13 mouse cellular contexts compared by ENCODE assay signal in genomic region chr5:115524471-115524870, GRCm38 (mm10). TPM values are rescaled to one million over a fixed set of nuclear protein-coding genes. Genes with fewer than 3 reads are reported as not detected.
A peak's percentile ranks its signal among the peaks of the same experiment; 100 is the strongest.
DNase-seq lines count a peak whose midpoint lies in the region; ATAC-seq and TF ChIP-seq lines count a peak whose summit lies in the region.
"Had no signal": no experiment of that assay in that cellular context is flagged by ENCODE, and none has a peak within 500 bp of the region (broad histone marks: within the 10 kb centered on the region; RNA-seq: fewer than 3 reads in every experiment).

No protein-coding gene starts in this region.

- no peak for TF ChIP-seq POLR2A in myocyte (IDR thresholded peaks at IDR 0.05; ENCODE audit: insufficient read length, low read depth)

- H3K9ac ChIP-seq in heart, embryonic 12.5 days: peak overlapping the region; percentile 30; the same call in 1 of the 2 replicates
- no peak overlapping the region for H3K9ac ChIP-seq in midbrain, embryonic 15.5 days
- peak overlapping the region; percentile 45; the same call in 1 of the 2 replicates for H3K9ac ChIP-seq in heart, embryonic 15.5 days

- no peak overlapping the region for H3K4me3 ChIP-seq in heart, embryonic 12.5 days
- H3K4me3 ChIP-seq in midbrain, embryonic 10.5 days: peak overlapping the region; percentile 35; the same call in 1 of the 2 replicates
- H3K4me3 ChIP-seq in midbrain, embryonic 15.5 days: no peak overlapping the region
- H3K4me3 ChIP-seq in heart, embryonic 15.5 days: no peak overlapping the region
- no peak overlapping the region for H3K4me3 ChIP-seq in myocyte

- intact Hi-C loops in heart, postnatal 10 days (cut with DNase I): no loop called here

- H3K9me3 ChIP-seq in heart, embryonic 12.5 days (replicated peaks): no peaks in the 10 kb centered on the region
- no peaks in the 10 kb centered on the region for H3K9me3 ChIP-seq in midbrain, embryonic 10.5 days (replicated peaks)
- H3K9me3 ChIP-seq in midbrain, embryonic 15.5 days: no peaks in the 10 kb centered on the region
- no peaks in the 10 kb centered on the region for H3K9me3 ChIP-seq in heart, embryonic 15.5 days (replicated peaks)

- H3K27ac ChIP-seq in heart, embryonic 12.5 days (ENCODE audit: poor library complexity, severe bottlenecking): peak overlapping the region; percentile 37
- H3K27ac ChIP-seq in midbrain, embryonic 10.5 days (replicated peaks): peak overlapping the region; percentile 76
- H3K27ac ChIP-seq in midbrain, embryonic 15.5 days: no peak overlapping the region
- peak overlapping the region; percentile 80 for H3K27ac ChIP-seq in heart, embryonic 15.5 days
- H3K27ac ChIP-seq: macrophage had no signal

- peaks cover 69% of the 10 kb centered on the region for H3K79me2 ChIP-seq in myocyte (ENCODE audit: control insufficient read depth, insufficient read depth)

- H3K4me2 ChIP-seq in heart, embryonic 12.5 days: peak overlapping the region; percentile 58
- no peak overlapping the region for H3K4me2 ChIP-seq in midbrain, embryonic 15.5 days
- H3K4me2 ChIP-seq in heart, embryonic 15.5 days: peak overlapping the region; percentile 50
- H3K4me2 ChIP-seq in myocyte (ENCODE audit: low read depth): peak overlapping the region; percentile 25

- 47% methylated on average over 12 of the region's 12 CpGs for WGBS in heart, embryonic 12.5 days
- WGBS in midbrain, embryonic 10.5 days: 48% methylated on average over 12 of the region's 12 CpGs
- WGBS in midbrain, embryonic 15.5 days: 59% methylated on average over 12 of the region's 12 CpGs
- 43% methylated on average over 12 of the region's 12 CpGs for WGBS in heart, embryonic 15.5 days

- no peak for DNase-seq in heart, postnatal 10 days
- no peak for DNase-seq in midbrain, embryonic 10.5 days (ENCODE audit: low spot score)
- DNase-seq in layer of hippocampus, postnatal 10 days (ENCODE audit: low spot score in 2 of 2): no peak
- no peak for DNase-seq in retina, postnatal 1 day
- DNase-seq: gastrocnemius, postnatal 25 days had no signal

- no peak; the same call in 1 of the 2 replicates for ATAC-seq in heart, embryonic 12.5 days (ENCODE audit: insufficient number of reproducible peaks, low FRiP score)
- no peak for ATAC-seq in midbrain, embryonic 15.5 days (replicated peaks)
- peak; percentile 5 for ATAC-seq in heart, embryonic 15.5 days (replicated peaks; ENCODE audit: insufficient number of reproducible peaks, insufficient read depth, low FRiP score, low read depth)
- ATAC-seq: activated CD4-positive, CD25-positive, alpha-beta regulatory T cell, adult 4 months had no signal

- peaks cover 78% of the 10 kb centered on the region for H3K4me1 ChIP-seq in heart, embryonic 12.5 days (replicated peaks)
- H3K4me1 ChIP-seq in midbrain, embryonic 10.5 days: peaks cover 62% of the 10 kb centered on the region
- peaks cover 11% of the 10 kb centered on the region; the same call in 1 of the 2 replicates for H3K4me1 ChIP-seq in midbrain, embryonic 15.5 days
- peaks cover 75% of the 10 kb centered on the region for H3K4me1 ChIP-seq in heart, embryonic 15.5 days (replicated peaks)

- no peak overlapping the region for H3ac ChIP-seq in myocyte (ENCODE audit: control insufficient read depth, insufficient read length)

- H3K36me3 ChIP-seq in heart, embryonic 12.5 days: 0 out of 2 replicates have a peak, but pooled peaks cover 3% of the 10 kb centered on the region
- no peaks in the 10 kb centered on the region for H3K36me3 ChIP-seq in midbrain, embryonic 10.5 days
- H3K36me3 ChIP-seq in midbrain, embryonic 15.5 days (replicated peaks): no peaks in the 10 kb centered on the region
- no peaks in the 10 kb centered on the region for H3K36me3 ChIP-seq in heart, embryonic 15.5 days
- no peaks in the 10 kb centered on the region for H3K36me3 ChIP-seq in myocyte (ENCODE audit: control insufficient read depth, insufficient read depth)

- H3K27me3 ChIP-seq in heart, embryonic 12.5 days (replicated peaks): no peaks in the 10 kb centered on the region
- H3K27me3 ChIP-seq in midbrain, embryonic 10.5 days (ENCODE audit: low read depth, poor library complexity, severe bottlenecking): no peaks in the 10 kb centered on the region
- H3K27me3 ChIP-seq in midbrain, embryonic 15.5 days (replicated peaks): no peaks in the 10 kb centered on the region
- H3K27me3 ChIP-seq in heart, embryonic 15.5 days: no peaks in the 10 kb centered on the region
- H3K27me3 ChIP-seq in myocyte (ENCODE audit: control insufficient read depth, insufficient read depth, insufficient read length): no peaks in the 10 kb centered on the region
- H3K27me3 ChIP-seq: CH12.LX had no signal

TF ChIP-seq in myocyte, 11 proteins besides CTCF, POLR2A, EP300 and RAD21:
- TF ChIP-seq MYOD1 (IDR thresholded peaks at IDR 0.05; ENCODE audit: control insufficient read depth in 1 of 3, insufficient read length in 2 of 3, low read depth in 2 of 3): no peak
- no peak for TF ChIP-seq MYOG (IDR thresholded peaks at IDR 0.05; ENCODE audit: control insufficient read depth in 1 of 3, insufficient read depth in 1 of 3, insufficient read length in 2 of 3, low read depth in 2 of 3)
- TF ChIP-seq TCF12 (IDR thresholded peaks at IDR 0.05; ENCODE audit: insufficient read depth, poor library complexity, severe bottlenecking): no peak
- TF ChIP-seq E2F4 (IDR thresholded peaks at IDR 0.05; ENCODE audit: insufficient read depth): no peak
- no peak for TF ChIP-seq SRF (IDR thresholded peaks at IDR 0.05; ENCODE audit: control insufficient read depth, insufficient read length, low read depth)
- no peak for TF ChIP-seq CEBPB (IDR thresholded peaks at IDR 0.05; ENCODE audit: insufficient read depth, poor library complexity, severe bottlenecking)
- TF ChIP-seq MAX (IDR thresholded peaks at IDR 0.05; ENCODE audit: low read depth): no peak
- no peak for TF ChIP-seq USF1 (IDR thresholded peaks at IDR 0.05; ENCODE audit: low read depth)
- no peak for TF ChIP-seq POLR2AphosphoS2 (IDR thresholded peaks at IDR 0.05; ENCODE audit: insufficient read length, low read depth)
- TF ChIP-seq TCF3 (IDR thresholded peaks at IDR 0.05; ENCODE audit: insufficient read length, low read depth): no peak

RNA-seq across cellular contexts. Expression of gene Pxn, which starts 18.0 kb away (rescaled TPM):
- 41.1 and 41.7 TPM in 2 replicates for polyA plus RNA-seq in heart, embryonic 12.5 days (2016; fragmentation: Nextera tagmentation; extraction: Ambion mirVana)
- total RNA-seq in heart, postnatal 10 days (2021): 10 to 100 TPM; 58.9 to 64.7 TPM
- 27.9 and 28.9 TPM in 2 replicates for polyA plus RNA-seq in midbrain, embryonic 10.5 days (2016; fragmentation: Nextera tagmentation; extraction: Ambion mirVana)
- 20.4 and 20.9 TPM in 2 replicates for polyA plus RNA-seq in midbrain, embryonic 15.5 days (2015; fragmentation: Nextera tagmentation; extraction: Ambion mirVana)
- polyA plus RNA-seq in heart, embryonic 15.5 days (2015; fragmentation: Nextera tagmentation; extraction: Ambion mirVana): 33.5 and 46.2 TPM in 2 replicates
- polyA plus RNA-seq in myocyte (2012; fragmentation: generic; extraction: Trizol): 120 TPM
- 10 to 100 TPM; 30.0 to 30.8 TPM for total RNA-seq in layer of hippocampus, postnatal 10 days (2021)

RNA-seq across cellular contexts. Expression of gene Rplp0, which starts 34.8 kb away (rescaled TPM):
- polyA plus RNA-seq in heart, embryonic 12.5 days (2016; fragmentation: Nextera tagmentation; extraction: Ambion mirVana): 949 and 971 TPM in 2 replicates
- 100 to 1,000 TPM; 788 to 793 TPM for total RNA-seq in heart, postnatal 10 days (2021)
- 1,126 and 1,338 TPM in 2 replicates for polyA plus RNA-seq in midbrain, embryonic 10.5 days (2016; fragmentation: Nextera tagmentation; extraction: Ambion mirVana)
- polyA plus RNA-seq in midbrain, embryonic 15.5 days (2015; fragmentation: Nextera tagmentation; extraction: Ambion mirVana): 811 and 847 TPM in 2 replicates
- polyA plus RNA-seq in heart, embryonic 15.5 days (2015; fragmentation: Nextera tagmentation; extraction: Ambion mirVana): 925 and 1,001 TPM in 2 replicates
- 3,361 TPM for polyA plus RNA-seq in myocyte (2012; fragmentation: generic; extraction: Trizol)
- total RNA-seq in layer of hippocampus, postnatal 10 days (2021): 100 to 1,000 TPM; 458 to 467 TPM

RNA-seq across cellular contexts. Expression of gene Sirt4, which starts 39.9 kb away (rescaled TPM):
- 14.7 and 18.0 TPM in 2 replicates for polyA plus RNA-seq in heart, embryonic 12.5 days (2016; fragmentation: Nextera tagmentation; extraction: Ambion mirVana)
- total RNA-seq in heart, postnatal 10 days (2021): 10 to 100 TPM; 14.3 to 20.2 TPM
- 15.2 and 17.0 TPM in 2 replicates for polyA plus RNA-seq in midbrain, embryonic 10.5 days (2016; fragmentation: Nextera tagmentation; extraction: Ambion mirVana)
- 31.6 and 32.6 TPM in 2 replicates for polyA plus RNA-seq in midbrain, embryonic 15.5 days (2015; fragmentation: Nextera tagmentation; extraction: Ambion mirVana)
- 20.9 TPM in 2 replicates for polyA plus RNA-seq in heart, embryonic 15.5 days (2015; fragmentation: Nextera tagmentation; extraction: Ambion mirVana)
- 13.6 TPM for polyA plus RNA-seq in myocyte (2012; fragmentation: generic; extraction: Trizol)
- total RNA-seq in layer of hippocampus, postnatal 10 days (2021): 10 to 100 TPM; 25.8 to 29.8 TPM

RNA-seq across cellular contexts. Expression of gene Gcn1l1, which starts 40.6 kb away (rescaled TPM):
- polyA plus RNA-seq in heart, embryonic 12.5 days (2016; fragmentation: Nextera tagmentation; extraction: Ambion mirVana): 43.1 and 47.0 TPM in 2 replicates
- 10 to 100 TPM; 47.2 to 51.7 TPM for total RNA-seq in heart, postnatal 10 days (2021)
- polyA plus RNA-seq in midbrain, embryonic 10.5 days (2016; fragmentation: Nextera tagmentation; extraction: Ambion mirVana): 52.5 and 61.2 TPM in 2 replicates
- polyA plus RNA-seq in midbrain, embryonic 15.5 days (2015; fragmentation: Nextera tagmentation; extraction: Ambion mirVana): 48.3 and 53.4 TPM in 2 replicates
- 20.9 and 28.8 TPM in 2 replicates for polyA plus RNA-seq in heart, embryonic 15.5 days (2015; fragmentation: Nextera tagmentation; extraction: Ambion mirVana)
- polyA plus RNA-seq in myocyte (2012; fragmentation: generic; extraction: Trizol): 49.4 TPM
- total RNA-seq in layer of hippocampus, postnatal 10 days (2021): 10 to 100 TPM; 76.4 to 96.2 TPM

RNA-seq across cellular contexts. Expression of gene Pla2g1b, which starts 58.4 kb away (rescaled TPM):
- polyA plus RNA-seq in heart, embryonic 12.5 days (2016; fragmentation: Nextera tagmentation; extraction: Ambion mirVana): 0.72 and 1.3 TPM in 2 replicates
- not detected for total RNA-seq in heart, postnatal 10 days (2021)
- polyA plus RNA-seq in midbrain, embryonic 10.5 days (2016; fragmentation: Nextera tagmentation; extraction: Ambion mirVana): 0.41 and 0.62 TPM in 2 replicates
- not detected in 2 replicates for polyA plus RNA-seq in midbrain, embryonic 15.5 days (2015; fragmentation: Nextera tagmentation; extraction: Ambion mirVana)
- polyA plus RNA-seq in heart, embryonic 15.5 days (2015; fragmentation: Nextera tagmentation; extraction: Ambion mirVana): 0.32 and 0.52 TPM in 2 replicates
- polyA plus RNA-seq in myocyte (2012; fragmentation: generic; extraction: Trizol): not detected
- total RNA-seq in layer of hippocampus, postnatal 10 days (2021): not detected
- total RNA-seq: CH12.LX; gastrocnemius, postnatal 25 days; layer of hippocampus, adult 8-10 months had no signal
- polyA plus RNA-seq: activated CD4-positive, CD25-positive, alpha-beta regulatory T cell, adult 4 months; macrophage had no signal
